Mouse (Mus musculus) neural tube, embryonic 13.5 days (tissue): ENCODE measurements at regions not wholly inside any gene's neighbourhood (a gene's known extent, or its start where the extent isn't known, plus 50 kb on each side); places are given as distances from the start of the nearest gene placed in this dataset.
"Not testable (repeated sequence)": the region's sequence is repeated elsewhere in the genome, so short reads cannot be mapped to it uniquely, and the experiment has no call there.

ENCODE experiments used
- ATAC-seq: fragments of 200-750 bp; cut with Nextera tagmentation; 2 replicates; pipeline ENCODE4 v1.8.0; 2017; ENCODE audit warnings: low read depth, mild to moderate bottlenecking, moderate TSS enrichment, moderate library complexity
- H3K27ac ChIP-seq: fragments of 300-500 bp; sonication (generic); replicated peaks from 2 replicates; pipeline ENCODE4 v1.5.1; 2015; ENCODE audit warnings: moderate library complexity, mild to moderate bottlenecking, inconsistent platforms
- H3K27me3 ChIP-seq: fragments of 300-500 bp; sonication (generic); 2 replicates; pipeline ENCODE4 v1.6.1; 2015; ENCODE audit warnings: mild to moderate bottlenecking, inconsistent platforms
- H3K36me3 ChIP-seq: fragments of 300-500 bp; sonication (generic); 2 replicates; pipeline ENCODE4 v1.6.1; 2015; ENCODE audit warnings: mild to moderate bottlenecking, inconsistent platforms
- H3K4me1 ChIP-seq: fragments of 300-500 bp; sonication (generic); replicated peaks from 2 replicates; pipeline ENCODE4 v1.6.1; 2015; ENCODE audit warnings: inconsistent platforms
- H3K4me2 ChIP-seq: fragments of 300-500 bp; sonication (generic); 2 replicates; pipeline ENCODE4 v1.6.1; 2015; ENCODE audit warnings: inconsistent platforms, mild to moderate bottlenecking, moderate library complexity
- H3K4me3 ChIP-seq: fragments of 300-500 bp; sonication (generic); 2 replicates; pipeline ENCODE4 v1.5.1; 2015; ENCODE audit warnings: mild to moderate bottlenecking, inconsistent platforms
- H3K9ac ChIP-seq: fragments of 300-500 bp; sonication (generic); 2 replicates; pipeline ENCODE4 v1.6.1; 2015; ENCODE audit warnings: moderate library complexity, mild to moderate bottlenecking, inconsistent platforms
- H3K9me3 ChIP-seq: fragments of 300-500 bp; sonication (generic); 2 replicates; pipeline ENCODE4 v1.6.1; 2016; ENCODE audit warnings: inconsistent platforms
- WGBS: fragments of 180-500 bp; shearing (Covaris S2); methylation state at CpG from one replicate; pipeline ENCODE4 v1.1.7; 2015; 5-methylcytosine and 5-hydroxymethylcytosine counted together

DNA sequence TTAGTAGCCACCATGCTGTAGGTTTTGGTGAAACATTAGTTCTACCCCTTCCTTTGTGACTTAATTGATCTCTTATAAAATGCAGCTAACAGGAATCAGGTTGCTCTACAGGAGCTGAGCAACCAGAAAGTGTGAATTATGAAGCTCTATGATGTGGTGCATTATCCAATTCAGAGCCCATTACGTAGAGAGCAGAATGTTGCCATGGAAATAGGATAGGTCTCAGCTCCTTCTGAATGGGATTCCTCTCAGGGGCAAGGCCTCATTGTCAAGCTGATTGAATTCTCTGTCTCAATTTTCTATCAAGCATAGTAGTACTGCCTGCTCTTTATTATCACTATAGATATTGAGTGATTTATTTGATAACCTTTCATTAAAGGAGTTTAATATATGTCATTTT, 185.6 kb upstream of the Klf6 start:
- Histone ChIP-seq H3K4me1 (no peaks in the 10 kb centered on the region; the same call in 1 of the 2 replicates), H3K27ac (no peak overlapping the region), H3K4me2 (no peak overlapping the region), H3K27me3 (no peaks in the 10 kb centered on the region), H3K4me3 (no peak overlapping the region), H3K9me3 (no peaks in the 10 kb centered on the region), H3K36me3 (no peaks in the 10 kb centered on the region), H3K9ac (no peak overlapping the region)
- ATAC-seq: peak; percentile 56; the same call in 1 of the 2 replicates
- WGBS: 13% methylated on average over 1 of the region's 1 CpGs

GRCm38 (mm10) chr13:5690124-5690523, 171.2 kb upstream of the Klf6 start:
- Histone ChIP-seq H3K36me3 (no peaks in the 10 kb centered on the region), H3K4me3 (no peak overlapping the region), H3K27ac (no peak overlapping the region), H3K4me2 (no peak overlapping the region), H3K4me1 (no peaks in the 10 kb centered on the region), H3K9me3 (peaks cover 7% of the 10 kb centered on the region; the same call in 1 of the 2 replicates), H3K9ac (no peak overlapping the region), H3K27me3 (no peaks in the 10 kb centered on the region)
- WGBS: 74% methylated on average over 4 of the region's 4 CpGs
- no peak for ATAC-seq

- not testable (repeated sequence) for H3K27ac ChIP-seq, H3K9ac ChIP-seq, H3K4me3 ChIP-seq, H3K4me1 ChIP-seq, H3K36me3 ChIP-seq, H3K9me3 ChIP-seq, ATAC-seq, H3K27me3 ChIP-seq, H3K4me2 ChIP-seq
- 87% methylated on average over 2 of the region's 2 CpGs for WGBS
Measured at GRCm38 (mm10) chr13:5690680-5691079, 170.6 kb upstream of the Klf6 start.

DNA sequence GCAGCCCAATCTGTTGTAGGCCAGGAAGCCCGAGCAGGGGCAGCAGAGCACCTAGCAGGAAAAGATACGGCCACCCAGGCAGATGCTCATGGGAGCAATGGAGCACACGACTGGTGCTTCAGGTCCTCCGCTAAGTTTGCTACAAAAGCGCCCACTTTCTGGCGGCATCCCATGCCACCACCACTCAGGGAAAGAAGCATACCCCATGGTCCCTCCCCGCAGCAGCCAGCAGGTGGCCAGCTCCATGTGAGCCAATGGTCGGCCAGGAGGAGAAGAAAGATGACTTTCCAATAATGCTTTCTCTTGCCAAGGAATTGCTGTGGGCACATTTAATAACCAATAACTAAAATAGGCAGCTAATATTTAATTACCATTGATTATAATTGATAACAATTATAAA, 166.7 kb upstream of the Klf6 start:
- H3K4me1 ChIP-seq: no peaks in the 10 kb centered on the region
- no peak overlapping the region for H3K4me2 ChIP-seq
- H3K27ac ChIP-seq: no peak overlapping the region
- peaks cover 7% of the 10 kb centered on the region; the same call in 1 of the 2 replicates for H3K9me3 ChIP-seq
- WGBS: 91% methylated on average over 8 of the region's 8 CpGs
- H3K27me3 ChIP-seq: no peaks in the 10 kb centered on the region
- H3K36me3 ChIP-seq: no peaks in the 10 kb centered on the region
- ATAC-seq: no peak
- no peak overlapping the region for H3K4me3 ChIP-seq
- H3K9ac ChIP-seq: no peak overlapping the region

- H3K27me3 ChIP-seq, H3K4me3 ChIP-seq, H3K36me3 ChIP-seq, H3K4me2 ChIP-seq, H3K27ac ChIP-seq, ATAC-seq, H3K9ac ChIP-seq, H3K4me1 ChIP-seq, H3K9me3 ChIP-seq: not testable (repeated sequence)
- WGBS: 64% methylated on average over 3 of the region's 3 CpGs
Measured at GRCm38 (mm10) chr13:5695581-5695980, 165.7 kb upstream of the Klf6 start.

DNA sequence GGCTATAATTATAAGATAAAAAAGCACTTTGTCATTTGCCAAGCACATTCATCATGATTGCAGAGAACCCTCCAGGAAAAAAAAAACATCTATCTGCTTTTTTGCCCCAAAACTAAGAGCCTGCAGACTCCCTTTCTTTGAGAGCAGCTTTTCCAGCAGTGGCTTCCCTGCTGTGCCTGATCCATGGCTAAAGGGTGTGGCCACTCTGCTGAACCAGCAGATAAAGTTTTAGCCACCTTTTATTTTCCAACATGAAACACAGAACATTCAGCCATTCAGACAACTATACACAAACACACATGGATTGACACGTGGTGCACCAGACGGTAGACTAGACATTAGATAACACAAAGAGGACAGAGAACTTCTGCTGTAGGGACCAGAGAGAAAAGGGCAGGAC, 164.9 kb upstream of the Klf6 start:
- no peaks in the 10 kb centered on the region for H3K27me3 ChIP-seq
- no peaks in the 10 kb centered on the region; the same call in 1 of the 2 replicates for H3K9me3 ChIP-seq
- H3K27ac ChIP-seq: no peak overlapping the region
- H3K9ac ChIP-seq: no peak overlapping the region
- no peaks in the 10 kb centered on the region for H3K36me3 ChIP-seq
- ATAC-seq: no peak
- H3K4me2 ChIP-seq: no peak overlapping the region
- H3K4me1 ChIP-seq: no peaks in the 10 kb centered on the region
- 25% methylated on average over 2 of the region's 2 CpGs for WGBS
- no peak overlapping the region for H3K4me3 ChIP-seq

- ATAC-seq, H3K4me1 ChIP-seq, H3K36me3 ChIP-seq, H3K4me3 ChIP-seq, H3K9me3 ChIP-seq, H3K27me3 ChIP-seq, H3K4me2 ChIP-seq, H3K9ac ChIP-seq, H3K27ac ChIP-seq: not testable (repeated sequence)
- WGBS: 67% methylated on average over 1 of the region's 1 CpGs
Measured at GRCm38 (mm10) chr13:5697329-5697728, 164.0 kb upstream of the Klf6 start.

- 87% methylated on average over 3 of the region's 3 CpGs for WGBS
- no peak overlapping the region for H3K9ac ChIP-seq
- H3K27ac ChIP-seq: no peak overlapping the region
- H3K4me2 ChIP-seq: no peak overlapping the region
- no peak overlapping the region for H3K4me3 ChIP-seq
- H3K4me1 ChIP-seq: no peaks in the 10 kb centered on the region
- no peaks in the 10 kb centered on the region for H3K36me3 ChIP-seq
- H3K27me3 ChIP-seq: no peaks in the 10 kb centered on the region
- no peak for ATAC-seq
- no peaks in the 10 kb centered on the region for H3K9me3 ChIP-seq
Measured at GRCm38 (mm10) chr13:5702071-5702470, 159.2 kb upstream of the Klf6 start.

- no peaks in the 10 kb centered on the region for H3K4me1 ChIP-seq
- no peak for ATAC-seq
- H3K27me3 ChIP-seq: no peaks in the 10 kb centered on the region
- H3K9me3 ChIP-seq: no peaks in the 10 kb centered on the region
- no peak overlapping the region for H3K9ac ChIP-seq
- no peak overlapping the region for H3K4me3 ChIP-seq
- no peak overlapping the region for H3K27ac ChIP-seq
- H3K4me2 ChIP-seq: no peak overlapping the region
- H3K36me3 ChIP-seq: no peaks in the 10 kb centered on the region
Measured at GRCm38 (mm10) chr13:5704991-5705390, 156.3 kb upstream of the Klf6 start.

GRCm38 (mm10) chr13:5711646-5712045, 149.6 kb upstream of the Klf6 start:
- no peak overlapping the region for H3K4me3 ChIP-seq
- H3K27ac ChIP-seq: no peak overlapping the region
- no peaks in the 10 kb centered on the region for H3K27me3 ChIP-seq
- 80% methylated on average over 1 of the region's 1 CpGs for WGBS
- H3K9me3 ChIP-seq: no peaks in the 10 kb centered on the region
- ATAC-seq: no peak
- H3K36me3 ChIP-seq: no peaks in the 10 kb centered on the region
- H3K4me1 ChIP-seq: no peaks in the 10 kb centered on the region
- H3K9ac ChIP-seq: no peak overlapping the region
- no peak overlapping the region for H3K4me2 ChIP-seq

GRCm38 (mm10) chr13:5713195-5713863, 148.0 kb upstream of the Klf6 start:
- Histone ChIP-seq H3K4me3 (no peak overlapping the region), H3K9ac (no peak overlapping the region), H3K9me3 (no peaks in the 10 kb centered on the region), H3K36me3 (no peaks in the 10 kb centered on the region), H3K27ac (no peak overlapping the region), H3K27me3 (no peaks in the 10 kb centered on the region), H3K4me2 (no peak overlapping the region), H3K4me1 (no peaks in the 10 kb centered on the region)
- no peak for ATAC-seq
- WGBS: 57% methylated on average over 6 of the region's 6 CpGs

GRCm38 (mm10) chr13:5714191-5714591, 147.1 kb upstream of the Klf6 start:
- Histone ChIP-seq H3K4me1 (no peaks in the 10 kb centered on the region), H3K36me3 (no peaks in the 10 kb centered on the region), H3K27me3 (no peaks in the 10 kb centered on the region), H3K4me2 (no peak overlapping the region), H3K9ac (no peak overlapping the region), H3K9me3 (no peaks in the 10 kb centered on the region), H3K4me3 (no peak overlapping the region), H3K27ac (no peak overlapping the region)
- WGBS: 76% methylated on average over 12 of the region's 12 CpGs
- no peak for ATAC-seq

DNA sequence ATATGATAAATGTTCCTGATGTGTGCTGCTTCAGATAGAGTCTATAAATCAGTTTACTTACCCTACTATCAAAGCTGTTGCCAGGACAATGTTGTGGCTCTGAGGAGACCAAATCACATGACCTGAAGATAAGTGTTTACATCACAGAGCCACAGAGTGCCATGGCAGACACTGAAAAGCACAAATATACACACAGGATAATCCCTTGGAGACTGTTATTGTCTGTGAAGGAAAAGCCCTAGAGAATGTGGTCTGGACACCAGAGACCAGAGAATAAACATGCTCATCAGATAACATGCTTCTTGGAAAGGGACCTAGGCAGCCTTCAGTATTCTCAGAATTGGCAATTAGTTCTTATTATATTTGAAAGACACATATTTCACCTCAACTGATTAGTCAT, 146.5 kb upstream of the Klf6 start:
- Histone ChIP-seq H3K27me3 (no peaks in the 10 kb centered on the region), H3K9ac (no peak overlapping the region), H3K9me3 (no peaks in the 10 kb centered on the region), H3K4me1 (no peaks in the 10 kb centered on the region), H3K4me2 (no peak overlapping the region), H3K27ac (no peak overlapping the region), H3K4me3 (no peak overlapping the region), H3K36me3 (no peaks in the 10 kb centered on the region)
- ATAC-seq: no peak
